35 mouse cellular contexts compared by ENCODE assay signal in genomic region chr14:51310583-51310982, GRCm38 (mm10). TPM values are rescaled to one million over a fixed set of nuclear protein-coding genes. Genes with fewer than 3 reads are reported as not detected.
A peak's percentile ranks its signal among the peaks of the same experiment; 100 is the strongest.
DNase-seq lines count a peak whose midpoint lies in the region; ATAC-seq lines count a peak whose summit lies in the region.
"Had no signal": no experiment of that assay in that cellular context is flagged by ENCODE, and none has a peak within 500 bp of the region (broad histone marks: within the 10 kb centered on the region; RNA-seq: fewer than 3 reads in every experiment).

No protein-coding gene starts in this region.

- no peaks in the 10 kb centered on the region for H3K4me1 ChIP-seq in heart, embryonic 12.5 days (replicated peaks)
- H3K4me1 ChIP-seq in heart, embryonic 11.5 days (ENCODE audit: control insufficient read depth, insufficient read depth, low read length): no peaks in the 10 kb centered on the region
- H3K4me1 ChIP-seq in kidney, embryonic 16.5 days (ENCODE audit: insufficient read depth, low read length): no peaks in the 10 kb centered on the region
- H3K4me1 ChIP-seq: embryonic facial prominence, embryonic 12.5 days; embryonic facial prominence, embryonic 15.5 days; heart, embryonic 15.5 days had no signal

- peak; percentile 8 to 40 for DNase-seq in heart, adult 18-20 months
- peak; percentile 11 to 12 for DNase-seq in heart, postnatal 10 days
- DNase-seq in kidney, postnatal 10 days: peak; percentile 23
- DNase-seq in kidney, adult 18-20 months: no peak
- peak; percentile 13 to 34 for DNase-seq in kidney, postnatal 36 days
- DNase-seq: adrenal gland, adult 2 months; cerebellum, adult 11 months; cerebellum, adult 2 months; cerebellum, adult 9-11 months; cerebellum, postnatal 25 days; forebrain, postnatal 0 days had no signal

- no peak overlapping the region for H3K27ac ChIP-seq in heart, embryonic 12.5 days (ENCODE audit: poor library complexity, severe bottlenecking)
- no peak overlapping the region for H3K27ac ChIP-seq in heart, embryonic 11.5 days (ENCODE audit: low read depth, low read length)
- H3K27ac ChIP-seq in kidney, embryonic 16.5 days (ENCODE audit: low read length): no peak overlapping the region
- H3K27ac ChIP-seq: embryonic facial prominence, embryonic 12.5 days; embryonic facial prominence, embryonic 15.5 days; heart, embryonic 15.5 days; hindbrain, embryonic 14.5 days; hindbrain, postnatal 0 days had no signal

- no peak overlapping the region for H3K4me3 ChIP-seq in heart, embryonic 12.5 days
- H3K4me3 ChIP-seq in heart, embryonic 11.5 days (ENCODE audit: low read depth, low read length): no peak overlapping the region
- no peak overlapping the region for H3K4me3 ChIP-seq in kidney, embryonic 16.5 days (ENCODE audit: low read length)
- H3K4me3 ChIP-seq: embryonic facial prominence, embryonic 12.5 days; embryonic facial prominence, embryonic 15.5 days; heart, embryonic 15.5 days had no signal

- H3K27me3 ChIP-seq in heart, embryonic 12.5 days (replicated peaks): no peaks in the 10 kb centered on the region
- H3K27me3 ChIP-seq in heart, embryonic 11.5 days (ENCODE audit: control insufficient read depth, insufficient read depth, low read length): no peaks in the 10 kb centered on the region
- no peaks in the 10 kb centered on the region for H3K27me3 ChIP-seq in kidney, embryonic 16.5 days (ENCODE audit: insufficient read depth, low read length)
- H3K27me3 ChIP-seq: embryonic facial prominence, embryonic 12.5 days; embryonic facial prominence, embryonic 15.5 days; heart, embryonic 15.5 days had no signal

- peaks cover 7% of the 10 kb centered on the region; the same call in 1 of the 2 replicates for H3K9me3 ChIP-seq in heart, embryonic 12.5 days (replicated peaks)
- H3K9me3 ChIP-seq in heart, embryonic 11.5 days (replicated peaks; ENCODE audit: control insufficient read depth, low read length): no peaks in the 10 kb centered on the region
- no peaks in the 10 kb centered on the region for H3K9me3 ChIP-seq in kidney, embryonic 16.5 days (ENCODE audit: low read length)
- H3K9me3 ChIP-seq: embryonic facial prominence, embryonic 12.5 days; embryonic facial prominence, embryonic 15.5 days; heart, embryonic 15.5 days had no signal

- ATAC-seq in heart, embryonic 12.5 days (ENCODE audit: insufficient number of reproducible peaks, low FRiP score): no peak
- ATAC-seq in heart, embryonic 11.5 days (replicated peaks; ENCODE audit: insufficient number of reproducible peaks, low FRiP score, low TSS enrichment): no peak
- ATAC-seq in kidney, embryonic 16.5 days (ENCODE audit: low FRiP score, low TSS enrichment): no peak
- ATAC-seq: CD4-positive, CD25-positive, alpha-beta regulatory T cell, adult 4 months; forebrain, embryonic 14.5 days; forebrain, postnatal 0 days; hindbrain, postnatal 0 days; inflammation-experienced regulatory T-cells, adult 6 months; intestine, embryonic 16.5 days had no signal

- intact Hi-C loops in heart, postnatal 10 days (cut with DNase I): no loop called here

- no peaks in the 10 kb centered on the region for H3K36me3 ChIP-seq in heart, embryonic 12.5 days
- H3K36me3 ChIP-seq in heart, embryonic 11.5 days (ENCODE audit: control insufficient read depth, insufficient read depth, low read length): no peaks in the 10 kb centered on the region
- H3K36me3 ChIP-seq in kidney, embryonic 16.5 days (ENCODE audit: insufficient read depth, low read length): no peaks in the 10 kb centered on the region
- H3K36me3 ChIP-seq: embryonic facial prominence, embryonic 12.5 days; embryonic facial prominence, embryonic 15.5 days; heart, embryonic 15.5 days had no signal

- H3K4me2 ChIP-seq in heart, embryonic 12.5 days: no peak overlapping the region
- no peak overlapping the region for H3K4me2 ChIP-seq in heart, embryonic 11.5 days
- H3K4me2 ChIP-seq in kidney, embryonic 16.5 days (replicated peaks; ENCODE audit: low read depth, low read length): no peak overlapping the region
- H3K4me2 ChIP-seq: embryonic facial prominence, embryonic 12.5 days; embryonic facial prominence, embryonic 15.5 days; heart, embryonic 15.5 days; hindbrain, embryonic 14.5 days had no signal

- 77% methylated on average over 4 of the region's 4 CpGs for WGBS in heart, embryonic 12.5 days
- 77% methylated on average over 4 of the region's 4 CpGs for WGBS in heart, embryonic 11.5 days (ENCODE audit: insufficient replicate concordance)
- 78% methylated on average over 4 of the region's 4 CpGs for WGBS in kidney, embryonic 16.5 days

- H3K9ac ChIP-seq in heart, embryonic 12.5 days: no peak overlapping the region
- H3K9ac ChIP-seq in heart, embryonic 11.5 days (ENCODE audit: low read depth, low read length): no peak overlapping the region
- H3K9ac ChIP-seq in kidney, embryonic 16.5 days (replicated peaks; ENCODE audit: low read length): no peak overlapping the region
- H3K9ac ChIP-seq: embryonic facial prominence, embryonic 12.5 days; embryonic facial prominence, embryonic 15.5 days; forebrain, postnatal 0 days; heart, embryonic 15.5 days; hindbrain, embryonic 14.5 days had no signal

RNA-seq across cellular contexts. Expression of gene Gm7247, which starts 51.0 kb away (rescaled TPM):
- not detected for total RNA-seq in heart, adult 18-20 months (2021)
- polyA plus RNA-seq in heart, embryonic 12.5 days (2016; fragmentation: Nextera tagmentation; extraction: Ambion mirVana): not detected in 2 replicates
- not detected for total RNA-seq in heart, postnatal 10 days (2021)
- polyA plus RNA-seq in heart, embryonic 11.5 days (2014; fragmentation: Nextera tagmentation; extraction: Ambion mirVana): not detected in 2 replicates
- polyA plus RNA-seq in kidney, embryonic 16.5 days (2015; fragmentation: Nextera tagmentation; extraction: Ambion mirVana): not detected in 2 replicates
- total RNA-seq: adrenal gland, adult 2 months; adrenal gland, postnatal 14 days; adrenal gland, postnatal 4 days; common myeloid progenitor, adult 5-6 weeks; forebrain, postnatal 0 days; gastrocnemius, adult 8-10 months; gastrocnemius, postnatal 25 days; granulocyte monocyte progenitor cell, adult 5-6 weeks; heart, postnatal 36 days; hindbrain, postnatal 0 days; MEL had no signal
- polyA plus RNA-seq: adrenal gland, adult 2 months; C2C12; CD4-positive, CD25-positive, alpha-beta regulatory T cell, adult 4 months; cerebellum, adult 2 months; embryonic facial prominence, embryonic 12.5 days; embryonic facial prominence, embryonic 15.5 days; forebrain, embryonic 11.5 days; forebrain, embryonic 14.5 days; forebrain, postnatal 0 days; frontal cortex, adult 2 months; heart, embryonic 15.5 days; hindbrain, embryonic 11.5 days; hindbrain, embryonic 14.5 days; hindbrain, postnatal 0 days; inflammation-experienced regulatory T-cells, adult 6 months; intestine, embryonic 16.5 days had no signal

RNA-seq across cellular contexts. Expression of gene Rnase2a, which starts 54.7 kb away (rescaled TPM):
- 1 to 10 TPM; 1.9 to 4.1 TPM for total RNA-seq in heart, adult 18-20 months (2021)
- not detected in 2 replicates for polyA plus RNA-seq in heart, embryonic 12.5 days (2016; fragmentation: Nextera tagmentation; extraction: Ambion mirVana)
- total RNA-seq in heart, postnatal 10 days (2021): not detected
- not detected in 2 replicates for polyA plus RNA-seq in heart, embryonic 11.5 days (2014; fragmentation: Nextera tagmentation; extraction: Ambion mirVana)
- not detected in 2 replicates for polyA plus RNA-seq in kidney, embryonic 16.5 days (2015; fragmentation: Nextera tagmentation; extraction: Ambion mirVana)
- total RNA-seq: adrenal gland, postnatal 4 days; common myeloid progenitor, adult 5-6 weeks; forebrain, postnatal 0 days; granulocyte monocyte progenitor cell, adult 5-6 weeks; hindbrain, postnatal 0 days; MEL had no signal
- polyA plus RNA-seq: adrenal gland, adult 2 months; C2C12; CD4-positive, CD25-positive, alpha-beta regulatory T cell, adult 4 months; cerebellum, adult 2 months; embryonic facial prominence, embryonic 12.5 days; embryonic facial prominence, embryonic 15.5 days; forebrain, embryonic 11.5 days; forebrain, embryonic 14.5 days; forebrain, postnatal 0 days; frontal cortex, adult 2 months; heart, embryonic 15.5 days; hindbrain, embryonic 11.5 days; hindbrain, embryonic 14.5 days; hindbrain, postnatal 0 days; inflammation-experienced regulatory T-cells, adult 6 months; intestine, embryonic 16.5 days had no signal
